Mouse (Mus musculus): ENCODE results near the gene Prss56. TPM values are rescaled to one million over a fixed set of nuclear protein-coding genes. Genes with fewer than 3 reads are reported as not detected.
A peak's percentile ranks its signal among the peaks of the same experiment; 100 is the strongest.

Prss56 gene
- polyA plus RNA-seq, 1 experiment from 2014 or later: 0.19 TPM

- peak overlapping the region; percentile 94 for H3K4me2 ChIP-seq
- H3K36me3 ChIP-seq: no peaks in the 10 kb centered on the region
- H3K4me3 ChIP-seq: peak overlapping the region; percentile 54
- H3K4me1 ChIP-seq: peaks cover 25% of the 10 kb centered on the region
- H3K9ac ChIP-seq: peak overlapping the region; percentile 33
- peaks cover 71% of the 10 kb centered on the region for H3K27me3 ChIP-seq
- H3K9me3 ChIP-seq: no peaks in the 10 kb centered on the region
- H3K27ac ChIP-seq: no peak overlapping the region
- peak; percentile 30; the same call in 1 of the 2 replicates for ATAC-seq (ENCODE audit: insufficient number of reproducible peaks, low FRiP score, low TSS enrichment, low read depth)
- WGBS: 2% methylated on average over 53 of the region's 54 CpGs
These were observed 3.3 kb downstream of the Prss56 start for GRCm38 (mm10) chr1:87186261-87187036.

- ATAC-seq (ENCODE audit: insufficient number of reproducible peaks, low FRiP score, low TSS enrichment, low read depth): no peak
- Histone ChIP-seq H3K4me1 (peaks cover 25% of the 10 kb centered on the region), H3K9ac (peak overlapping the region; percentile 33), H3K27me3 (peaks cover 67% of the 10 kb centered on the region), H3K36me3 (no peaks in the 10 kb centered on the region), H3K4me2 (peak overlapping the region; percentile 94), H3K27ac (no peak overlapping the region), H3K4me3 (peak overlapping the region; percentile 54), H3K9me3 (no peaks in the 10 kb centered on the region)
- 0% methylated on average over 15 of the region's 15 CpGs for WGBS
These were observed 3.9 kb downstream of the Prss56 start for GRCm38 (mm10) chr1:87187037-87187355.

- H3K27ac ChIP-seq: no peak within 1 kb of the TSS
- H3K4me1 ChIP-seq: peaks cover 14% of the 10 kb centered on the region
- H3K27me3 ChIP-seq: peaks cover 35% of the 10 kb centered on the region
- H3K36me3 ChIP-seq: no peaks in the 10 kb centered on the region
- H3K4me2 ChIP-seq: no peak within 1 kb of the TSS
- ATAC-seq (ENCODE audit: insufficient number of reproducible peaks, low FRiP score, low TSS enrichment, low read depth): peak; percentile 45; the same call in 1 of the 2 replicates
- H3K9me3 ChIP-seq: no peaks in the 10 kb centered on the region
- H3K9ac ChIP-seq: no peak within 1 kb of the TSS
- H3K4me3 ChIP-seq: no peak within 1 kb of the TSS
- WGBS: 18% methylated on average over 4 of the region's 4 CpGs
These were observed 7.3 kb downstream of the Prss56 start, which contains the start of gene Chrnd for GRCm38 (mm10) chr1:87190429-87190828. Gene Chrnd, plus strand, starts transcription at chr1:87190607.

- whole genome bisulfite sequencing: 79% methylated on average over 9 of the region's 9 CpGs
These were observed 14.2 kb downstream of the Prss56 start for GRCm38 (mm10) chr1:87197296-87197695.

GRCm38 (mm10) chr1:87198119-87199065 is 15.3 kb downstream of the Prss56 start:
- no peak for ATAC-seq (ENCODE audit: insufficient number of reproducible peaks, low FRiP score, low TSS enrichment, low read depth)
- no peak overlapping the region for H3K9ac ChIP-seq
- WGBS: 71% methylated on average over 12 of the region's 12 CpGs

More at GRCm38 (mm10) chr1:87197296-87197695, 14.2 kb downstream of the Prss56 start:
- Histone ChIP-seq H3K9ac (no peak overlapping the region), H3K27me3 (0 out of 2 replicates have a peak, but pooled peaks cover 8% of the 10 kb centered on the region), H3K27ac (no peak overlapping the region), H3K9me3 (no peaks in the 10 kb centered on the region), H3K4me2 (no peak overlapping the region), H3K36me3 (no peaks in the 10 kb centered on the region), H3K4me3 (no peak overlapping the region), H3K4me1 (no peaks in the 10 kb centered on the region)
- no peak for ATAC-seq (ENCODE audit: insufficient number of reproducible peaks, low FRiP score, low TSS enrichment, low read depth)

GRCm38 (mm10) chr1:87200811-87201210 is 17.7 kb downstream of the Prss56 start:
- H3K27ac ChIP-seq: no peak overlapping the region
- ATAC-seq (ENCODE audit: insufficient number of reproducible peaks, low FRiP score, low TSS enrichment, low read depth): no peak
- H3K4me3 ChIP-seq: no peak overlapping the region
- 51% methylated on average over 2 of the region's 2 CpGs for WGBS
- H3K36me3 ChIP-seq: no peaks in the 10 kb centered on the region
- 0 out of 2 replicates have a peak, but pooled peaks cover 2% of the 10 kb centered on the region for H3K4me1 ChIP-seq
- H3K27me3 ChIP-seq: peaks cover 16% of the 10 kb centered on the region
- no peak overlapping the region for H3K9ac ChIP-seq
- H3K4me2 ChIP-seq: no peak overlapping the region
- H3K9me3 ChIP-seq: no peaks in the 10 kb centered on the region

More at GRCm38 (mm10) chr1:87198119-87199065, 15.3 kb downstream of the Prss56 start:
- Histone ChIP-seq H3K4me2 (no peak overlapping the region), H3K4me3 (no peak overlapping the region), H3K9me3 (no peaks in the 10 kb centered on the region), H3K27me3 (0 out of 2 replicates have a peak, but pooled peaks cover 7% of the 10 kb centered on the region), H3K36me3 (no peaks in the 10 kb centered on the region), H3K4me1 (no peaks in the 10 kb centered on the region), H3K27ac (no peak overlapping the region)

GRCm38 (mm10) chr1:87201848-87202247 is 18.7 kb downstream of the Prss56 start:
- ATAC-seq (ENCODE audit: insufficient number of reproducible peaks, low FRiP score, low TSS enrichment, low read depth): no peak
- H3K27ac ChIP-seq: no peak overlapping the region
- 0 out of 2 replicates have a peak, but pooled peaks cover 7% of the 10 kb centered on the region for H3K4me1 ChIP-seq
- no peak overlapping the region for H3K9ac ChIP-seq
- H3K9me3 ChIP-seq: no peaks in the 10 kb centered on the region
- 57% methylated on average over 1 of the region's 1 CpGs for WGBS
- H3K4me2 ChIP-seq: no peak overlapping the region
- H3K36me3 ChIP-seq: no peaks in the 10 kb centered on the region
- no peak overlapping the region for H3K4me3 ChIP-seq
- peaks cover 26% of the 10 kb centered on the region for H3K27me3 ChIP-seq

GRCm38 (mm10) chr1:87203779-87204178 is 20.7 kb downstream of the Prss56 start:
- no peak overlapping the region for H3K4me3 ChIP-seq
- no peak overlapping the region for H3K9ac ChIP-seq
- no peak overlapping the region for H3K27ac ChIP-seq
- no peaks in the 10 kb centered on the region for H3K9me3 ChIP-seq
- H3K27me3 ChIP-seq: peaks cover 39% of the 10 kb centered on the region
- no peak overlapping the region for H3K4me2 ChIP-seq
- H3K4me1 ChIP-seq: 0 out of 2 replicates have a peak, but pooled peaks cover 7% of the 10 kb centered on the region
- no peaks in the 10 kb centered on the region for H3K36me3 ChIP-seq
- WGBS: 77% methylated on average over 5 of the region's 5 CpGs
- ATAC-seq (ENCODE audit: insufficient number of reproducible peaks, low FRiP score, low TSS enrichment, low read depth): no peak

GRCm38 (mm10) chr1:87204465-87204864 is 21.4 kb downstream of the Prss56 start, which contains the start of gene Chrng:
Gene Chrng, plus strand, starts transcription at chr1:87204657.
- Histone ChIP-seq H3K4me1 (0 out of 2 replicates have a peak, but pooled peaks cover 7% of the 10 kb centered on the region), H3K27me3 (peaks cover 39% of the 10 kb centered on the region), H3K9ac (no peak within 1 kb of the TSS), H3K36me3 (no peaks in the 10 kb centered on the region), H3K27ac (peak within 1 kb of the TSS; percentile 17; the same call in 1 of the 2 replicates), H3K4me3 (no peak within 1 kb of the TSS), H3K9me3 (no peaks in the 10 kb centered on the region), H3K4me2 (no peak within 1 kb of the TSS)
- WGBS: 84% methylated on average over 7 of the region's 7 CpGs
- ATAC-seq (ENCODE audit: insufficient number of reproducible peaks, low FRiP score, low TSS enrichment, low read depth): no peak

GRCm38 (mm10) chr1:87205038-87205437 is 21.9 kb downstream of the Prss56 start:
- Histone ChIP-seq H3K4me3 (no peak overlapping the region), H3K9me3 (no peaks in the 10 kb centered on the region), H3K36me3 (no peaks in the 10 kb centered on the region), H3K9ac (no peak overlapping the region), H3K27ac (0 out of 2 replicates have a peak overlapping the region, but pooled peaks have one; percentile 17), H3K4me2 (no peak overlapping the region), H3K4me1 (0 out of 2 replicates have a peak, but pooled peaks cover 7% of the 10 kb centered on the region), H3K27me3 (peaks cover 39% of the 10 kb centered on the region)
- ATAC-seq (ENCODE audit: insufficient number of reproducible peaks, low FRiP score, low TSS enrichment, low read depth): no peak
- WGBS: 45% methylated on average over 6 of the region's 6 CpGs

- no peaks in the 10 kb centered on the region for H3K36me3 ChIP-seq
- H3K9me3 ChIP-seq: no peaks in the 10 kb centered on the region
- no peak overlapping the region for H3K9ac ChIP-seq
- 0 out of 2 replicates have a peak overlapping the region, but pooled peaks have one; percentile 17 for H3K27ac ChIP-seq
- no peak overlapping the region for H3K4me3 ChIP-seq
- ATAC-seq (ENCODE audit: insufficient number of reproducible peaks, low FRiP score, low TSS enrichment, low read depth): peak; percentile 57
- peaks cover 39% of the 10 kb centered on the region for H3K27me3 ChIP-seq
- H3K4me1 ChIP-seq: 0 out of 2 replicates have a peak, but pooled peaks cover 7% of the 10 kb centered on the region
- 0 out of 2 replicates have a peak overlapping the region, but pooled peaks have one; percentile 5 for H3K4me2 ChIP-seq
- 33% methylated on average over 3 of the region's 3 CpGs for WGBS
These were observed 22.4 kb downstream of the Prss56 start for GRCm38 (mm10) chr1:87205502-87205901.

Data from limb, embryonic 15.5 days (tissue).